Mouse (Mus musculus) spleen, adult 2 months (tissue): ENCODE results near the gene Scp2d1. TPM values are rescaled to one million over a fixed set of nuclear protein-coding genes. Genes with fewer than 3 reads are reported as not detected.

Experiments used
- DNase-seq, 2 experiments: peaks; one replicate each; pipeline versions ENCODE4 v3.0.0 to v3.0.0-alpha.2; 2012 to 2021; ENCODE audit warnings: low spot score in 2 of 2, low read depth in 1 of 2
- H3K27ac ChIP-seq: fragments of 200-500 bp; 2 replicates; pipeline ENCODE4 v1.5.1; 2012; ENCODE audit warnings: low read length, inconsistent platforms; ENCODE audit not compliant: insufficient read depth
- H3K27me3 ChIP-seq: fragments of 200-500 bp; 2 replicates; pipeline ENCODE4 v1.6.1; 2012; ENCODE audit warnings: mild to moderate bottlenecking, moderate library complexity, low read length, inconsistent platforms; ENCODE audit not compliant: control insufficient read depth, insufficient read depth
- H3K36me3 ChIP-seq: fragments of 200-500 bp; 2 replicates; pipeline ENCODE4 v1.6.1; 2012; ENCODE audit warnings: mild to moderate bottlenecking, low read length, inconsistent platforms; ENCODE audit not compliant: control insufficient read depth, insufficient read depth
- H3K4me1 ChIP-seq: fragments of 200-500 bp; 2 replicates; pipeline ENCODE4 v1.6.1; 2011; ENCODE audit warnings: inconsistent platforms; ENCODE audit not compliant: control insufficient read depth, insufficient read depth, insufficient read length
- H3K4me3 ChIP-seq: fragments of 200-500 bp; 2 replicates; pipeline ENCODE4 v1.5.1; 2011; ENCODE audit warnings: mild to moderate bottlenecking, inconsistent platforms; ENCODE audit not compliant: insufficient read depth, insufficient read length; ENCODE audit errors: extremely low read depth
- CTCF ChIP-seq: fragments of 200-500 bp; IDR thresholded peaks from 2 replicates; pipeline ENCODE4 v1.5.1; 2011; ENCODE audit warnings: mild to moderate bottlenecking, inconsistent platforms; ENCODE audit not compliant: insufficient read depth, insufficient read length, insufficient replicate concordance; ENCODE audit errors: extremely low read depth
- POLR2A ChIP-seq: fragments of 200-500 bp; IDR thresholded peaks from 2 replicates; pipeline ENCODE4 v1.6.1; 2011; ENCODE audit warnings: low read depth, low read length, inconsistent platforms
- WGBS: fragments of 180-500 bp; shearing (Covaris S2); methylation state at CpG from one replicate; pipeline ENCODE4 v1.1.7; 2018; 5-methylcytosine and 5-hydroxymethylcytosine counted together
- polyA plus RNA-seq: library from polyadenylated mRNA; depleted of rRNA; stranded (reverse); fragments of >200 nt; gene quantifications from 2 replicates; pipeline ENCODE4 v1.2.3, GENCODE M21; 2012; rRNA removed

The Scp2d1 gene
- polyA plus RNA-seq, 1 experiment, result not detected

- no peak for DNase-seq
- no peaks in the 10 kb centered on the region for H3K4me1 ChIP-seq
- TF ChIP-seq CTCF (no peak), POLR2A (no peak)
- H3K4me3 ChIP-seq, result no peak overlapping the region
- H3K27me3 ChIP-seq, result no peaks in the 10 kb centered on the region
- H3K36me3 ChIP-seq, result no peaks in the 10 kb centered on the region
- no peak overlapping the region for H3K27ac ChIP-seq
- 91% methylated on average over 5 of the region's 5 CpGs for WGBS
Observed at GRCm38 (mm10) chr2:144836667-144837311, 13.3 kb downstream of the Scp2d1 start.

GRCm38 (mm10) chr2:144837312-144837679, 13.8 kb downstream of the Scp2d1 start:
- no peak overlapping the region for H3K27ac ChIP-seq
- no peak for TF ChIP-seq CTCF
- no peaks in the 10 kb centered on the region for H3K27me3 ChIP-seq
- H3K36me3 ChIP-seq, result no peaks in the 10 kb centered on the region
- H3K4me3 ChIP-seq, result no peak overlapping the region
- no peaks in the 10 kb centered on the region for H3K4me1 ChIP-seq
- WGBS, result 83% methylated on average over 3 of the region's 3 CpGs
- no peak for DNase-seq

GRCm38 (mm10) chr2:144868827-144869226, 45.4 kb downstream of the Scp2d1 start:
- H3K4me1 ChIP-seq, result no peaks in the 10 kb centered on the region
- H3K27me3 ChIP-seq, result no peaks in the 10 kb centered on the region
- no peak overlapping the region for H3K4me3 ChIP-seq
- DNase-seq, result no peak
- WGBS, result 69% methylated on average over 2 of the region's 2 CpGs
- no peak overlapping the region for H3K27ac ChIP-seq
- no peak for TF ChIP-seq CTCF
- H3K36me3 ChIP-seq, result no peaks in the 10 kb centered on the region

Other genes starting within 250 kb of the Scp2d1 start
- gene Smim26, start 229.6 kb upstream of the Scp2d1 start, polyA plus RNA-seq, result 0.77 and 0.89 TPM in 2 replicates
- 5.0 and 7.4 TPM in 2 replicates for gene Dtd1, start 223.8 kb upstream of the Scp2d1 start, polyA plus RNA-seq